Mouse (Mus musculus): ENCODE data around the gene Gm4131. TPM values are rescaled to one million over a fixed set of nuclear protein-coding genes. Genes with fewer than 3 reads are reported as not detected.

Gm4131 gene
- polyA plus RNA-seq, 1 experiment from 2014 or later, result not detected

- Histone ChIP-seq H3K4me1 (no peaks in the 10 kb centered on the region; the same call in 1 of the 2 replicates), H3K9me3 (replicated peaks) (no peaks in the 10 kb centered on the region), H3K27me3 (replicated peaks) (no peaks in the 10 kb centered on the region), H3K4me3 (no peak overlapping the region), H3K9ac (no peak overlapping the region), H3K27ac (no peak overlapping the region), H3K4me2 (no peak overlapping the region), H3K36me3 (no peaks in the 10 kb centered on the region)
- no peak for ATAC-seq
- WGBS (ENCODE audit: insufficient replicate concordance), result 47% methylated on average over 9 of the region's 9 CpGs
Measured at GRCm38 (mm10) chr14:62454760-62455569, 111.8 kb downstream of the Gm4131 start.

GRCm38 (mm10) chr14:62454136-62454535, 112.6 kb downstream of the Gm4131 start:
- WGBS (ENCODE audit: insufficient replicate concordance), result 62% methylated on average over 3 of the region's 3 CpGs
- Histone ChIP-seq H3K9me3 (replicated peaks) (no peaks in the 10 kb centered on the region), H3K4me3 (no peak overlapping the region), H3K27ac (no peak overlapping the region), H3K4me1 (no peaks in the 10 kb centered on the region; the same call in 1 of the 2 replicates), H3K4me2 (no peak overlapping the region), H3K27me3 (replicated peaks) (no peaks in the 10 kb centered on the region), H3K36me3 (no peaks in the 10 kb centered on the region), H3K9ac (no peak overlapping the region)
- no peak for ATAC-seq

- Histone ChIP-seq H3K27ac (no peak overlapping the region), H3K27me3 (replicated peaks) (no peaks in the 10 kb centered on the region), H3K4me1 (no peaks in the 10 kb centered on the region; the same call in 1 of the 2 replicates), H3K36me3 (no peaks in the 10 kb centered on the region), H3K9ac (no peak overlapping the region), H3K4me2 (no peak overlapping the region), H3K9me3 (replicated peaks) (no peaks in the 10 kb centered on the region), H3K4me3 (no peak overlapping the region)
- 62% methylated on average over 11 of the region's 11 CpGs for WGBS (ENCODE audit: insufficient replicate concordance)
- ATAC-seq, result no peak
Measured at GRCm38 (mm10) chr14:62453276-62453675, 113.4 kb downstream of the Gm4131 start.

- Histone ChIP-seq H3K36me3 (no peaks in the 10 kb centered on the region), H3K27me3 (replicated peaks) (no peaks in the 10 kb centered on the region), H3K4me1 (no peaks in the 10 kb centered on the region), H3K4me2 (no peak overlapping the region), H3K4me3 (no peak overlapping the region), H3K9ac (no peak overlapping the region), H3K9me3 (replicated peaks) (no peaks in the 10 kb centered on the region), H3K27ac (no peak overlapping the region)
- ATAC-seq, result no peak
- 65% methylated on average over 1 of the region's 1 CpGs for WGBS (ENCODE audit: insufficient replicate concordance)
Measured at GRCm38 (mm10) chr14:62450706-62451105, 116.0 kb downstream of the Gm4131 start.

GRCm38 (mm10) chr14:62447214-62447548, 119.5 kb downstream of the Gm4131 start:
- H3K9me3 ChIP-seq (replicated peaks), result no peaks in the 10 kb centered on the region
- ATAC-seq, result no peak
- 66% methylated on average over 3 of the region's 3 CpGs for WGBS (ENCODE audit: insufficient replicate concordance)

GRCm38 (mm10) chr14:62446385-62447213, 120.1 kb downstream of the Gm4131 start:
- Histone ChIP-seq H3K27ac (no peak overlapping the region), H3K27me3 (replicated peaks) (no peaks in the 10 kb centered on the region), H3K36me3 (no peaks in the 10 kb centered on the region), H3K4me1 (no peaks in the 10 kb centered on the region), H3K4me3 (no peak overlapping the region), H3K9me3 (replicated peaks) (no peaks in the 10 kb centered on the region), H3K9ac (no peak overlapping the region), H3K4me2 (no peak overlapping the region)
- WGBS (ENCODE audit: insufficient replicate concordance), result 66% methylated on average over 7 of the region's 7 CpGs
- no peak for ATAC-seq

More at GRCm38 (mm10) chr14:62447214-62447548, 119.5 kb downstream of the Gm4131 start:
- no peak overlapping the region for H3K4me2 ChIP-seq
- H3K36me3 ChIP-seq, result no peaks in the 10 kb centered on the region
- no peaks in the 10 kb centered on the region for H3K4me1 ChIP-seq
- H3K27ac ChIP-seq, result no peak overlapping the region
- H3K4me3 ChIP-seq, result no peak overlapping the region
- no peak overlapping the region for H3K9ac ChIP-seq
- H3K27me3 ChIP-seq (replicated peaks), result no peaks in the 10 kb centered on the region

GRCm38 (mm10) chr14:62443840-62444430, 122.8 kb downstream of the Gm4131 start:
- 60% methylated on average over 6 of the region's 6 CpGs for WGBS (ENCODE audit: insufficient replicate concordance)

GRCm38 (mm10) chr14:62442971-62443370, 123.8 kb downstream of the Gm4131 start:
- H3K9ac ChIP-seq, result no peak overlapping the region
- no peak overlapping the region for H3K27ac ChIP-seq
- 54% methylated on average over 1 of the region's 1 CpGs for WGBS (ENCODE audit: insufficient replicate concordance)
- H3K36me3 ChIP-seq, result no peaks in the 10 kb centered on the region
- no peak for ATAC-seq
- H3K27me3 ChIP-seq (replicated peaks), result no peaks in the 10 kb centered on the region
- no peak overlapping the region for H3K4me2 ChIP-seq
- no peak overlapping the region for H3K4me3 ChIP-seq
- no peaks in the 10 kb centered on the region for H3K9me3 ChIP-seq (replicated peaks)
- H3K4me1 ChIP-seq, result no peaks in the 10 kb centered on the region

More at GRCm38 (mm10) chr14:62443840-62444430, 122.8 kb downstream of the Gm4131 start:
- H3K9ac ChIP-seq, result no peak overlapping the region
- no peaks in the 10 kb centered on the region for H3K9me3 ChIP-seq (replicated peaks)
- H3K4me1 ChIP-seq, result no peaks in the 10 kb centered on the region
- no peak overlapping the region for H3K4me3 ChIP-seq
- H3K27me3 ChIP-seq (replicated peaks), result no peaks in the 10 kb centered on the region
- H3K4me2 ChIP-seq, result no peak overlapping the region
- no peak for ATAC-seq
- no peaks in the 10 kb centered on the region for H3K36me3 ChIP-seq
- H3K27ac ChIP-seq, result no peak overlapping the region

GRCm38 (mm10) chr14:62440036-62440435, 126.7 kb downstream of the Gm4131 start:
- no peak for ATAC-seq
- Histone ChIP-seq H3K36me3 (no peaks in the 10 kb centered on the region), H3K4me3 (no peak overlapping the region), H3K4me2 (no peak overlapping the region), H3K27ac (no peak overlapping the region), H3K27me3 (replicated peaks) (no peaks in the 10 kb centered on the region), H3K9ac (no peak overlapping the region), H3K9me3 (replicated peaks) (no peaks in the 10 kb centered on the region), H3K4me1 (no peaks in the 10 kb centered on the region)

- Histone ChIP-seq H3K4me2 (no peak overlapping the region), H3K4me1 (no peaks in the 10 kb centered on the region), H3K9ac (no peak overlapping the region), H3K27ac (no peak overlapping the region), H3K27me3 (replicated peaks) (no peaks in the 10 kb centered on the region), H3K9me3 (replicated peaks) (no peaks in the 10 kb centered on the region), H3K36me3 (no peaks in the 10 kb centered on the region), H3K4me3 (no peak overlapping the region)
- no peak for ATAC-seq
- WGBS (ENCODE audit: insufficient replicate concordance), result 71% methylated on average over 4 of the region's 4 CpGs
Measured at GRCm38 (mm10) chr14:62438236-62438635, 128.5 kb downstream of the Gm4131 start.

GRCm38 (mm10) chr14:62437806-62438205, 128.9 kb downstream of the Gm4131 start:
- H3K36me3 ChIP-seq, result no peaks in the 10 kb centered on the region
- 59% methylated on average over 2 of the region's 2 CpGs for WGBS (ENCODE audit: insufficient replicate concordance)
- H3K27ac ChIP-seq, result no peak overlapping the region

GRCm38 (mm10) chr14:62425277-62425691, 141.4 kb downstream of the Gm4131 start:
- Histone ChIP-seq H3K9me3 (replicated peaks) (no peaks in the 10 kb centered on the region), H3K27ac (no peak overlapping the region), H3K9ac (no peak overlapping the region), H3K4me3 (no peak overlapping the region), H3K36me3 (no peaks in the 10 kb centered on the region), H3K4me1 (no peaks in the 10 kb centered on the region), H3K4me2 (no peak overlapping the region), H3K27me3 (replicated peaks) (no peaks in the 10 kb centered on the region)
- no peak for ATAC-seq
- WGBS (ENCODE audit: insufficient replicate concordance), result 72% methylated on average over 2 of the region's 2 CpGs

More at GRCm38 (mm10) chr14:62437806-62438205, 128.9 kb downstream of the Gm4131 start:
- no peak for ATAC-seq
- Histone ChIP-seq H3K9ac (no peak overlapping the region), H3K9me3 (replicated peaks) (no peaks in the 10 kb centered on the region), H3K4me2 (no peak overlapping the region), H3K27me3 (replicated peaks) (no peaks in the 10 kb centered on the region), H3K4me3 (no peak overlapping the region), H3K4me1 (no peaks in the 10 kb centered on the region)
